Mouse (Mus musculus): ENCODE measurements around the gene Mxd4.

Gene Mxd4

DNA sequence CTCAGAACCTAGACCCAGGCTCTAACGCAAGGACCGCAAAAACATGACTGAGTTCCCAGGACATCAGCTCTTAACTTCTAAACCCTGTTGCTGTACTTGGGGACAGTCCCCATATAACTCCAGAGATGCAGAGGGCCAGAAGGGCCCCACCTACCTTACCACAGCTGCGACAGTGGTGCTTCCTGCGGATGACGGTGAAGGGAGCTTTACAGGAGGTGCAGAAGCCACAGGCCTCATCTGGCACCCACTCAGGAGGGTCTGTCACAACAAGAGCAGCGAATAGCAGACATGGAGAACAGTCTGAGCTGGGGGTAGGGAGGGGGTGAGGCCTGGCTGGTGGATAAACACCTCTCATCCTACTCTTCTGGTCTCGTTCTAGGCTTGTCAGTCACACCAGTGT lies 8.9 kb upstream of the Mxd4 start:
- DNase-seq: peak; percentile 84 to 93

DNA sequence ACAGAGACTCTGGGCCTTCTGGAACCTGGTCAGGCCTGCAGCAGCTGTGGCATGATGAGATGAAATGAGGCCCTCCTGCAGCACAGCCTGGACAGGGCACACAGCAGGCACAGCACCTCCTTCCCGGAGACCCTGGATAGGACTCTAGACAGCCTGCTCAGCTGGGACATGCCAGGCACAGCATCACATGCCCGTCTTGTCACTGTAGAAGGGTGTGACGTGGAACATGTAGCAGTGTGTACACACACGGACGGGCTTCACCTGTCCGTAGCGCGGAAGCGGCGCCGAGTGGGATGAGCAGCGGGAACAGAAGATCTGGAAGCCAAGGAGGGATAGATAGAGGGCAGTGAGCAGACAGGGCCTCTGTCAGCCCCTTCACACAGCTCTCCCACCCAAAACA lies 8.3 kb upstream of the Mxd4 start:
- peak; percentile 33 to 47 for DNase-seq

- DNase-seq: peak; percentile 55 to 59
Measured at GRCm38 (mm10) chr5:34194975-34195662, 7.6 kb upstream of the Mxd4 start.

GRCm38 (mm10) chr5:34194426-34194825 lies 6.9 kb upstream of the Mxd4 start:
- DNase-seq: peak in 1 of 2 experiments; percentile 61

GRCm38 (mm10) chr5:34191843-34192242 lies 4.3 kb upstream of the Mxd4 start:
- peak in 1 of 2 experiments; percentile 40 for DNase-seq

DNA sequence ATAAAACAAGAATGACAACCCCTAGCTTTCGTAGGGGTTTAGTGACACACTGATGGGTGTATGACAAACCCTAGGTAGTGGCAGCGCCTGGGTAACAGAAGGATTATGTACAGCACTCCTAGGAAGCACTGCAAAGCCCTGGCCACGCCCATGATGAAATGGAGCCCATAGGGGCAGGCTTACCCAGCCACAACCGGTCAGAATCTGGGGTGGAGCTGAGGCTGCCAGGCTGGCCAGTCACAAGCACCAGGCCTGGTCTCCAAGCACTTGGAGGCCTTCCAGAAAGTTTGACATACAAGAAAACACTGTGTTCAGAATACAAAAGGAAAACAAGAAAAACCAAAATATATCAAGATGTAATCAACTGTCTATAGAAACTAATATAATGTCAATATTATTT lies 3.5 kb upstream of the Mxd4 start:
- peak in 1 of 2 experiments; percentile 14 for DNase-seq

DNA sequence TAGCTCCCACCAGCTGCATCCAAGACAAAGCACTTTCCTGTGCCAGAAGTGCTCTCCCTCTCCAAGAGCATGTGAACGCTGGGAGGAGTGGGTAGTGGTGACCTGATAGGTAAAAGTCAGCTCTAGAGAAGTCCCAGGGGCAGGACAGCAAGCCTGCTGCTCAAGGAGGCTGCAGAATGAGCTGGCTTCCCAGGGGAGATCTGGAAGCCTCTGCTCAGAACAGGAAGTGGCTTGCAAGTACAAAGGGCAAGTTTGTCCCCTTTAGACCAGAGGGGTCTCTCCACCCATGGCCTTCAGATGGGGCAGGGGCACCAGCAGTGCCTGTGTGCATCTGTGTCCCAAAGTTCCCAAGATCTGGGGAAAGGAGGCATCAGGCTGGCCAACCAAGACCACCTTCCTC lies 2.0 kb upstream of the Mxd4 start:
- peak in 1 of 2 experiments; percentile 39 for DNase-seq

DNA sequence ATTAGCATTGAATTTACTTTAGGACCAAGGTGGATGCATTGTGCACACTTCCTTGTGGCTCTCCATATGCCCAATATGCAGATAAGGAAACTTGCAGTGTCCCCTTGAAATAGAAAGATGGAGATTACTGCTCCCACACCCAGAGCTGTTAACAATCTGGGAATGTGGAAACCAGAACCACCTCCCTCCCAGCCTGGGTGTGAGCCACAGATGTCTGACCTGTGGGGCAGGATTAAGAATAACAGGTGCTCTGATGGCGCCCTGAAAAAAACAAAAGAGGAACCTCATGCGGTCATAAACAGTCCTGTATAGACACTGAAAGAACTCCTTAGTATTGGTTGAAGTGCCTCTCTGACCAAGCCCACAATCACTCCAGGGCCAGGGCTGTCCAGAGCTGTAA lies 1.3 kb upstream of the Mxd4 start:
- DNase-seq: peak in 1 of 2 experiments; percentile 30

DNA sequence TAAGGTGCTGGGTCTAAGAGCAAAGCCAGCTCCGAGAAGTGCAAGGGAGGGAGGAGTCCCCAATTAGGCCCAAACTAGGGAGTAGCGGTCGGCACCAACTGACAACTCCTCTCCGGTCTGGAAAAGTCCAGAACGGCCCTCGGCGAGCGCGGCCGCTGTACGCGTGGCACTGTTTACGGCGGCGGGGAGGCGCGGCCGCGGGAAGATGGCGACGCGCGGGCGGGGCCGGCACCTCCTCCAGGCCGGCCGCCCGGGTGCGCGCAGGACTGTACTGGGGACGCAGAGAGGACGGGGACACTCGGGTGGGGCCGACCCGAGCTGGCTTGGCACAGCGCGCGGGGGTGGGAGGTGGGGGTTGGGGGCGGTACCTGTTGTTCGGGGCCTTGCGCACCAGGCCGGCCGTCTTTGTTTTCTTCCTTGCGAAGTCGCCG lies 544 bp downstream of the Mxd4 start:
- DNase-seq: peak; percentile 48 to 72

DNA sequence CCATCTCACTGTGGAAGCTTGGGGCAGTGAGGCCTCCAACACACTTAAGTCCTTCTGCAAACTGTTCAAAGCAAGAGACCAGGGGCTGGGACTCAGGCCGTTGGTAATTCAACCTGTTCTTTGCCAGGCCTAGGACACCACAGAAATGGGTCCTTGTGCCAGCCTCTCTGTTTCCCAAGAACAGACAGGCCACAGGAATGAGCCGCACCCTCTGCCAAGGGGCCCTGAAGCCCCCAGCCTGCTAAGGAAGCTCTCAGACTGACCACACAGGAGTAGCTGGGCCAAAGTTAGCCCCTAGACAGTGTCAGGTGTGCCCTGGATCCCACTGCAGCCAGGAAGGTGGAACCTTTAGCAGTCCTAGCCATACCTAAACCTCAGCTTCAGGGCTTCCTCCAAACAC lies 1.1 kb downstream of the Mxd4 start:
- DNase-seq: peak in 1 of 2 experiments; percentile 31

DNA sequence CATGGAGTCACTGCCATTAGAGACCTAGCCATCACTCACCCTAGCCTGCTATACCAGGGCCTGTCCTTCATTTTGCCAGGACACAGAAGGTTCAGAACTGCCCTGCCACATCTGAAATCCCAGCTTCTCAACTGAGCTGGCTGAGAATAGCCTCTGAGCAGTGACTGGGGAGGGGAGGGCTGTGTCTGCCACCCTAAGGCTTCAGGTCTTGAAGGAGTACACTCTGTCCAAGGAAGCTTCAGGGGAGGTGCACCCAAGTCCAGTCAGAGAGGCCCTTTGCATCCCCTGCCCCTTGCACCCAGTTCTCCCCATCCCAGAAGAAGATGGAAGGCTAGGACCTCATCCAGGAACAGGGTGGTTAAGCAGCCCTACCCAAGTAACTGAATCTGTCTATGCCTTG lies 1.7 kb downstream of the Mxd4 start:
- DNase-seq: no peak

GRCm38 (mm10) chr5:34185051-34185580 lies 2.4 kb downstream of the Mxd4 start:
- DNase-seq: peak in 1 of 2 experiments; percentile 1

DNA sequence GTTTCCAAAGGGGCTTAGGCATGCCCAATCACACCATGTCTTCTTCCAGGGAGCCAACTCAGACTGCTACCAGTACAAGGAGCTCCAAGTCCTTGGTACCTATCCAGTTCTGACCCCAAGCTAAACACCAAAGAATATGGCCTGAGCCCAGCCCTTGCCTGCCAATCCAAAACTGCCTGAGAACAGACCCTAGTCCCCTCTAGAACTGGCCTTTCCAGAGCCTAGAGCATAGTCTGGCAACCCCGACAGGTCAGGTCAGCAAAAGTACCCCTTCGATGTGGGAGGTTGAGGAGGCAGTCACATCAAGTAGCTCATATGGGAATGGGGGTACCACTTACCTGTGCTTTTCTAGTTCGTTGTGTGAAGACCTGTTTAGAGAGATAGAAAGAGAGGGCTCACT lies 3.5 kb downstream of the Mxd4 start:
- no peak for DNase-seq

DNA sequence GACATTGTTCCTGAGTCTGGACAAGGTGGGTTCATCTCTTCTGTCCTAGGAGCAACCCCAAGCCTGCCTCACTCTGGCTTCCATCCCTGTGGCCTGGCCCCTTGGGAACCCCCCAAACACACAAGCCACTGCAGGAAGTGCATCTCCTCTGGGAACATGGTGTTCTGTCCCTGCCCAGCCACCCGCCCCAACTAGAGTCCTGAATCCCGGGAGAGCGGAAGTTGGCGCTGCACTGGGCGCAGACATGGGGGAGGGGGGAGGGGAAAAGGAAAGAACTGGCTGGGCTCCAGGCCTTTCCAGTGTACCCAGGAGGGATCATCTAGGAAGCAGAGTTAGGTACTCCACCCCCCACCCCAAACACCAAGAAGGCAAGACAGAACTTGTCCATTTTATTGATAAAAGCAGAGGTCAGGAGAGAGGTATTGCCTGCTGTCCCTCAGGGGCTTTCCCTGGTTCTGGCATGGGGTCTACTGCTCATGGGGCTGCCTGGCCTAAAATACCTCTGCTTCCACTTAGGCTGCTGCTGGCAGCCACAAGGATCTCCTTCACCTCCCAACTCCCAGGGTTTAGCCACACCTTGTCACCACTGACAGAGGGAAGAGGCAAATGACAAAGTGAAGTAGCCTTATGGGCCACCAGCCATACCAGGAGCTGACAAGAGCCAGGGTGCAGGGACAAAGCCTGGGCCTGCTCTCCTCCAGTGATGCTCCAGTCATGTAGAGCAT lies 4.2 kb downstream of the Mxd4 start:
- DNase-seq: peak in 1 of 2 experiments; percentile 4

DNA sequence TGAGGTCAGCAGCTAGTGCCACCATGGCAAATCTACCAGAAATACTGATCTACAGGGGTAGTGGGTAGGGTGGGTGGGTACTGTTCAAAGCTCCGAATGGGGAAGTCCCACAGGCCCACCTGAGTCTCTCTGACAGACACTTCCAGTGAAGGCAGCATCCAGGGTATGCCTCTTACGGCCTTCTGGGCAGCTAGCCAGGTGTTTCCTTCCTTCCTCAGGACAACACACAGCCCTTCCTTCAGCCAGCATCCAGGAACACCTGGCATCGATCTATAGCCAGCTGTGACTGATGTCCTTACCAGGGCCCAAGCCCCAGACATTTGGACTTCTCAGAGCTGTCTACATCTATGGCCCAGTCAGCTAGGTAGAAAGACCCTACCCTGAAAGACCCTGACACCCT lies 5.0 kb downstream of the Mxd4 start:
- DNase-seq: no peak

- DNase-seq: no peak
Measured at GRCm38 (mm10) chr5:34177821-34178220, 9.7 kb downstream of the Mxd4 start.

GRCm38 (mm10) chr5:34177091-34177490 lies 10.4 kb downstream of the Mxd4 start:
- DNase-seq: no peak

GRCm38 (mm10) chr5:34176691-34177090 lies 10.8 kb downstream of the Mxd4 start:
- peak in 1 of 2 experiments; percentile 1 for DNase-seq

DNA sequence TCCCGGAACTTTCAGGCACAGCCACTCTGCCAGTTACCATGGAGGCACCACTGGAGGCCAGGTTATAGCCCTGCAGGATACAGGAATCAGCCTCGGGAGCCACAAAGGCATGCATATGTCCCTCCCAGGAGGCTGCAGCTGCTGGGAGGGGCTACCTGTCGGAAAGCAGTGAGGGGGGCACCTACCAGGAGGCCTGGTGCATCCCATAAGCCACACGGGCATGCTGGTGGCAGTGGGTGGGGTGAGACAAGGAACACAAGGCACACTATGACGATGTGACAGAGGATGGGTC lies 12.2 kb downstream of the Mxd4 start:
- DNase-seq: peak in 1 of 2 experiments; percentile 1

- no peak for DNase-seq
Measured at GRCm38 (mm10) chr5:34174550-34175402, 12.7 kb downstream of the Mxd4 start.

- DNase-seq: no peak
Measured at GRCm38 (mm10) chr5:34174021-34174420, 13.5 kb downstream of the Mxd4 start.

DNA sequence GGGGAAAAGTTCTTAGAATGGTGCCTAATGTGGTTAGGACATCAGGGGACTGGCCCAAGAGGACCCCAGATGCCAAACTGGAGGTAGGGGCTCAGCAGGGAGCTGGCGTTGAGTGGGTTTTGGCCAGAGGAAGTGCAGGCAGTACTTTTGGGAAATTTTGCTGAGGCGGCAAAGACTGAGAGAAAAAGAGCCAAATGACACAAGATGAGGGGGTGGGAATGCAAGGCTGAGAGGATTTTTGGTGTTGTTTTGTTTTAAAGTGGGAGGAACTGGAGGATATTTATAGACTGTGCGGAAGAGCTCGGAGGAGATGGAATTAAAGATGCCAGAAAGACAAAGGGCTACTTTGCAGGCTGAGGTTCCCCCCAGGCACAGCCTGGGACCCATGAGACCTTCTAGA lies 16.8 kb downstream of the Mxd4 start:
- no peak for DNase-seq

DNA sequence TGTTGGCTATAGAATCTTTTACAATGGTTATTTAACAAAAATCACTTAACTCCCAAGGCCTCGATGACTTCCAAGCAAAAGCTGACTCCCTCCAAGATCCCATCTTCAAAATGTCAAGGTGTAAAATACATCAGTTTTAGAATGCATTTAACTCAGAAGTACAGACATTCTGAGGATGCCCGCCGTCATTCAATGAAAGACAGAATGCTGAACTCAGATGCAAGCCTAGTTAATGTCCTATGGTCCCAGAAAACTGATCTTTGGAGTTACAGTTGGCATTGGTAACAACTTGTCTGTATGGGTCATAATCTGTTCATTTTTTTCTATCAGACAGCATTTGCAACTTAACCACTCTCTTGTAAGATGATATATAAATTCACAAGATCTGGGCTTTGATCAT lies 17.6 kb downstream of the Mxd4 start:
- DNase-seq: no peak
